7 mouse cellular contexts compared by ENCODE assay signal in the genomic region with DNA sequence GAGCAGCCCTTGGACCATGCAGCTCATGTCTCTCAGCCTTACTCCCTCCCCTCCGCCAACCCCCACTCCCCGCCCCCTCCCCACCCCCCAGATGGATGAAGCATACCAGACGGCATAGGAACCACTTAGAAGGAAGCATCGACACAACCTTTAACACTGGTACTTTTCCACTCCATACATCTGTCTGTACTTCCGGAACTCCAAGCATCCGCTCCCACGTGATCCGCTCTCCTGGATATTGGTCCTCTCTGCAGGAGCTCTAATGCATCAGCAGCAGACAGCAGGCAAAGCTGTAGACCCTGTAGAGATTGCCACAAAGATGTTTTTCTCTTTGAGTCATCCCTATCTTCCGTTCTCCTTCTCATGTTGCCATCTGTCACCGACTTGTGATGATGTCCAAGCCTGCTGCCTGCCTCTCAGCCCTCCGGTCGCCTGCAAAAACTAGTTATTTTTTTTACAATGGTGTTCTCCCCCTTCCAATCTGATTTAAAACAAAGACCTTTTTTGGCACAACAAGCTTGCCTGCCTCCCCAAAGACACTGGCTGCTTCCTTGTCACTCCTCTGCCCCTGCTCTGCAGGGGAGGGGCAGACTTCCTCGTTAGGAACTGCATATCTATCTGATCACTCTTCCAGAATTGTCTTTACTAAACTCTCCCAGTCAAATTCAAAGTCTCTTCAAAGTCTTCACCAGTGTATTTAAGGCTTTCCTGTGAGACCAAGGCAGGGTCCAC.
DNase-seq lines count a peak whose midpoint lies in the region; ATAC-seq and TF ChIP-seq lines count a peak whose summit lies in the region.

No protein-coding gene starts in this region.

- peak overlapping the region; percentile 25; the same call in 1 of the 2 replicates for H3K9ac ChIP-seq in embryonic facial prominence, embryonic 11.5 days (replicated peaks; ENCODE audit: low read length)
- H3K9ac ChIP-seq in neural tube, embryonic 14.5 days (replicated peaks; ENCODE audit: low read depth, low read length): no peak overlapping the region

- intact Hi-C loops in left cerebral cortex, postnatal 4 days (cut with DNase I): no loop called here

- no peaks in the 10 kb centered on the region for H3K9me3 ChIP-seq in embryonic facial prominence, embryonic 11.5 days (replicated peaks; ENCODE audit: control insufficient read depth, low read length)
- no peaks in the 10 kb centered on the region for H3K9me3 ChIP-seq in neural tube, embryonic 14.5 days (ENCODE audit: control insufficient read depth, low read length)

- POLR2A ChIA-PET in Patski (lab: Charles Lee): interaction anchor here (0.7 kb wide), 1 partner anchor 25 kb away, joined by 3 read pairs; no protein-coding TSS in a partner anchor

- H3K4me1 ChIP-seq in embryonic facial prominence, embryonic 11.5 days (ENCODE audit: control insufficient read depth, insufficient read depth, low read length): no peaks in the 10 kb centered on the region
- H3K4me1 ChIP-seq in neural tube, embryonic 14.5 days (ENCODE audit: control insufficient read depth, insufficient read depth, low read length): no peaks in the 10 kb centered on the region

- no peak overlapping the region for H3K4me3 ChIP-seq in embryonic facial prominence, embryonic 11.5 days (ENCODE audit: low read depth, low read length)
- no peak overlapping the region for H3K4me3 ChIP-seq in neural tube, embryonic 14.5 days (ENCODE audit: low read depth, low read length)

- in situ Hi-C loops in Patski (cut with MboI; ENCODE audit: low pct_unique_long_range_greater_than_20kb): no loop called here

- H3K27me3 ChIP-seq in Patski: no peaks in the 10 kb centered on the region
- H3K27me3 ChIP-seq in embryonic facial prominence, embryonic 11.5 days (ENCODE audit: control insufficient read depth, insufficient read depth, low read length): no peaks in the 10 kb centered on the region
- H3K27me3 ChIP-seq in neural tube, embryonic 14.5 days (ENCODE audit: control insufficient read depth, insufficient read depth, low read length): no peaks in the 10 kb centered on the region

- ATAC-seq in Patski: peak; percentile 62
- ATAC-seq in embryonic facial prominence, embryonic 11.5 days (replicated peaks; ENCODE audit: insufficient number of reproducible peaks, low FRiP score, low TSS enrichment, low read depth): peak; percentile 86
- peak; percentile 54; the same call in 1 of the 2 replicates for ATAC-seq in neural tube, embryonic 14.5 days (ENCODE audit: low read depth)
- no peak for ATAC-seq in inflammation-experienced regulatory T-cells, adult 6 months

- 0 out of 2 replicates have a peak overlapping the region, but pooled peaks have one; percentile 10 for H3K4me2 ChIP-seq in embryonic facial prominence, embryonic 11.5 days (ENCODE audit: low read depth, low read length)
- peak overlapping the region; percentile 31 for H3K4me2 ChIP-seq in neural tube, embryonic 14.5 days (ENCODE audit: low read depth, low read length)

- peak; percentile 98 for DNase-seq in 3T3-L1 (ENCODE audit: low read depth, low spot score)
- DNase-seq in Patski (ENCODE audit: low read depth, low spot score): peak; percentile 27
- DNase-seq in embryonic facial prominence, embryonic 11.5 days (ENCODE audit: low spot score): peak; percentile 75
- peak; percentile 52 for DNase-seq in kidney, adult 11 months
- peak; percentile 17 for DNase-seq in left cerebral cortex, postnatal 4 days

- no peak overlapping the region for H3K27ac ChIP-seq in embryonic facial prominence, embryonic 11.5 days (replicated peaks; ENCODE audit: low read depth, low read length)
- H3K27ac ChIP-seq in neural tube, embryonic 14.5 days (ENCODE audit: low read depth, low read length): no peak overlapping the region

- CTCF ChIA-PET in Patski (lab: Charles Lee): no interaction called here

- TF ChIP-seq CTCF in Patski (IDR thresholded peaks at IDR 0.05): no peak

- 11% methylated on average over 13 of the region's 13 CpGs for WGBS in embryonic facial prominence, embryonic 11.5 days
- WGBS in neural tube, embryonic 14.5 days: 31% methylated on average over 13 of the region's 13 CpGs

- no peaks in the 10 kb centered on the region for H3K36me3 ChIP-seq in embryonic facial prominence, embryonic 11.5 days (replicated peaks; ENCODE audit: control insufficient read depth, insufficient read depth, low read depth, low read length)
- no peaks in the 10 kb centered on the region for H3K36me3 ChIP-seq in neural tube, embryonic 14.5 days (ENCODE audit: control insufficient read depth, insufficient read depth, low read length)

Comparison
In these comparisons a context has a peak if more than half of its experiments do, and no peak if none do; other contexts are left out.
1. DNase-seq: peak in every context shown above with its lines; median percentile 98 in 3T3-L1; 75 in embryonic facial prominence, embryonic 11.5 days; 52 in kidney, adult 11 months; 27 in Patski; 17 in left cerebral cortex, postnatal 4 days.